Mouse (Mus musculus): ENCODE measurements at regions not wholly inside any gene's neighbourhood (a gene's known extent, or its start where the extent isn't known, plus 50 kb on each side); places are given as distances from the start of the nearest gene placed in this dataset.
"Not testable (repeated sequence)": the region's sequence is repeated elsewhere in the genome, so short reads cannot be mapped to it uniquely, and the experiment has no call there.

- ATAC-seq (replicated peaks; ENCODE audit: low FRiP score) (no peak), DNase-seq (ENCODE audit: low spot score) (no peak)
- no peaks in the 10 kb centered on the region for H3K4me1 ChIP-seq (replicated peaks; ENCODE audit: control insufficient read depth, insufficient read depth, low read length)
- H3K27ac ChIP-seq (ENCODE audit: low read depth, low read length) = no peak overlapping the region
- no peaks in the 10 kb centered on the region for H3K36me3 ChIP-seq (ENCODE audit: control insufficient read depth, insufficient read depth, low read length)
- no peak overlapping the region for H3K9ac ChIP-seq (ENCODE audit: low read length)
- H3K27me3 ChIP-seq (ENCODE audit: control insufficient read depth, insufficient read depth, low read length) = no peaks in the 10 kb centered on the region
- H3K4me3 ChIP-seq (ENCODE audit: low read depth, low read length) = no peak overlapping the region
- no peak overlapping the region for H3K4me2 ChIP-seq (ENCODE audit: low read depth, low read length, severe bottlenecking)
- H3K9me3 ChIP-seq (ENCODE audit: control insufficient read depth, low read length) = no peaks in the 10 kb centered on the region
- 73% methylated on average over 2 of the region's 2 CpGs for WGBS
Measured at GRCm38 (mm10) chr6:107218309-107218708, 311.3 kb upstream of the Lrrn1 start.

- Histone ChIP-seq H3K27ac (ENCODE audit: low read depth, low read length) (no peak overlapping the region), H3K27me3 (ENCODE audit: control insufficient read depth, insufficient read depth, low read length) (no peaks in the 10 kb centered on the region), H3K9me3 (ENCODE audit: control insufficient read depth, low read length) (no peaks in the 10 kb centered on the region), H3K9ac (ENCODE audit: low read length) (no peak overlapping the region), H3K4me1 (replicated peaks; ENCODE audit: control insufficient read depth, insufficient read depth, low read length) (no peaks in the 10 kb centered on the region), H3K4me2 (ENCODE audit: low read depth, low read length, severe bottlenecking) (no peak overlapping the region), H3K36me3 (ENCODE audit: control insufficient read depth, insufficient read depth, low read length) (no peaks in the 10 kb centered on the region), H3K4me3 (ENCODE audit: low read depth, low read length) (no peak overlapping the region)
- ATAC-seq (replicated peaks; ENCODE audit: low FRiP score) = no peak
- DNase-seq (ENCODE audit: low spot score) = no peak
- WGBS = 64% methylated on average over 4 of the region's 4 CpGs
Measured at GRCm38 (mm10) chr6:107218721-107219120, 310.8 kb upstream of the Lrrn1 start.

- DNase-seq (ENCODE audit: low spot score) = no peak
- WGBS = 69% methylated on average over 3 of the region's 3 CpGs
Measured at GRCm38 (mm10) chr6:107222602-107223001, 307.0 kb upstream of the Lrrn1 start.

GRCm38 (mm10) chr6:107229843-107230242, 299.7 kb upstream of the Lrrn1 start:
- ATAC-seq (replicated peaks; ENCODE audit: low FRiP score); H3K4me1 ChIP-seq (replicated peaks; ENCODE audit: control insufficient read depth, insufficient read depth, low read length); H3K27ac ChIP-seq (ENCODE audit: low read depth, low read length); H3K27me3 ChIP-seq (ENCODE audit: control insufficient read depth, insufficient read depth, low read length); H3K9ac ChIP-seq (ENCODE audit: low read length); H3K4me2 ChIP-seq (ENCODE audit: low read depth, low read length, severe bottlenecking); H3K9me3 ChIP-seq (ENCODE audit: control insufficient read depth, low read length); H3K36me3 ChIP-seq (ENCODE audit: control insufficient read depth, insufficient read depth, low read length); H3K4me3 ChIP-seq (ENCODE audit: low read depth, low read length); DNase-seq (ENCODE audit: low spot score): not testable (repeated sequence)
- 93% methylated on average over 6 of the region's 6 CpGs for WGBS

More at GRCm38 (mm10) chr6:107222602-107223001, 307.0 kb upstream of the Lrrn1 start:
- Histone ChIP-seq H3K9me3 (ENCODE audit: control insufficient read depth, low read length) (no peaks in the 10 kb centered on the region), H3K27ac (ENCODE audit: low read depth, low read length) (no peak overlapping the region), H3K36me3 (ENCODE audit: control insufficient read depth, insufficient read depth, low read length) (no peaks in the 10 kb centered on the region), H3K4me1 (replicated peaks; ENCODE audit: control insufficient read depth, insufficient read depth, low read length) (no peaks in the 10 kb centered on the region), H3K4me3 (ENCODE audit: low read depth, low read length) (no peak overlapping the region), H3K4me2 (ENCODE audit: low read depth, low read length, severe bottlenecking) (no peak overlapping the region), H3K27me3 (ENCODE audit: control insufficient read depth, insufficient read depth, low read length) (no peaks in the 10 kb centered on the region), H3K9ac (ENCODE audit: low read length) (no peak overlapping the region)
- ATAC-seq (replicated peaks; ENCODE audit: low FRiP score) = no peak

- H3K27ac ChIP-seq (ENCODE audit: low read depth, low read length) = no peak overlapping the region
- no peak overlapping the region for H3K4me2 ChIP-seq (ENCODE audit: low read depth, low read length, severe bottlenecking)
- no peaks in the 10 kb centered on the region for H3K4me1 ChIP-seq (replicated peaks; ENCODE audit: control insufficient read depth, insufficient read depth, low read length)
- 83% methylated on average over 3 of the region's 3 CpGs for WGBS
- H3K36me3 ChIP-seq (ENCODE audit: control insufficient read depth, insufficient read depth, low read length) = no peaks in the 10 kb centered on the region; the same call in 1 of the 2 replicates
- H3K9me3 ChIP-seq (ENCODE audit: control insufficient read depth, low read length) = no peaks in the 10 kb centered on the region
- ATAC-seq (replicated peaks; ENCODE audit: low FRiP score) (no peak), DNase-seq (ENCODE audit: low spot score) (no peak)
- no peaks in the 10 kb centered on the region for H3K27me3 ChIP-seq (ENCODE audit: control insufficient read depth, insufficient read depth, low read length)
- H3K4me3 ChIP-seq (ENCODE audit: low read depth, low read length) = no peak overlapping the region
- H3K9ac ChIP-seq (ENCODE audit: low read length) = no peak overlapping the region
Measured at GRCm38 (mm10) chr6:107237692-107238091, 291.9 kb upstream of the Lrrn1 start.

- DNase-seq (ENCODE audit: low spot score) (no peak), ATAC-seq (replicated peaks; ENCODE audit: low FRiP score) (no peak)
- Histone ChIP-seq H3K9ac (ENCODE audit: low read length) (no peak overlapping the region), H3K4me1 (replicated peaks; ENCODE audit: control insufficient read depth, insufficient read depth, low read length) (no peaks in the 10 kb centered on the region), H3K36me3 (ENCODE audit: control insufficient read depth, insufficient read depth, low read length) (no peaks in the 10 kb centered on the region), H3K27ac (ENCODE audit: low read depth, low read length) (no peak overlapping the region), H3K9me3 (ENCODE audit: control insufficient read depth, low read length) (no peaks in the 10 kb centered on the region), H3K4me3 (ENCODE audit: low read depth, low read length) (no peak overlapping the region), H3K27me3 (ENCODE audit: control insufficient read depth, insufficient read depth, low read length) (no peaks in the 10 kb centered on the region), H3K4me2 (ENCODE audit: low read depth, low read length, severe bottlenecking) (no peak overlapping the region)
- 91% methylated on average over 3 of the region's 3 CpGs for WGBS
Measured at GRCm38 (mm10) chr6:107243981-107244380, 285.6 kb upstream of the Lrrn1 start.

GRCm38 (mm10) chr6:107280348-107280747, 249.2 kb upstream of the Lrrn1 start:
- Histone ChIP-seq H3K4me1 (replicated peaks; ENCODE audit: control insufficient read depth, insufficient read depth, low read length) (no peaks in the 10 kb centered on the region), H3K4me3 (ENCODE audit: low read depth, low read length) (no peak overlapping the region), H3K4me2 (ENCODE audit: low read depth, low read length, severe bottlenecking) (no peak overlapping the region), H3K9me3 (ENCODE audit: control insufficient read depth, low read length) (no peaks in the 10 kb centered on the region), H3K36me3 (ENCODE audit: control insufficient read depth, insufficient read depth, low read length) (no peaks in the 10 kb centered on the region), H3K27ac (ENCODE audit: low read depth, low read length) (no peak overlapping the region), H3K27me3 (ENCODE audit: control insufficient read depth, insufficient read depth, low read length) (no peaks in the 10 kb centered on the region), H3K9ac (ENCODE audit: low read length) (no peak overlapping the region)
- DNase-seq (ENCODE audit: low spot score) (no peak), ATAC-seq (replicated peaks; ENCODE audit: low FRiP score) (no peak)
- 93% methylated on average over 15 of the region's 15 CpGs for WGBS

- no peak overlapping the region for H3K4me2 ChIP-seq (ENCODE audit: low read depth, low read length, severe bottlenecking)
- no peak overlapping the region for H3K4me3 ChIP-seq (ENCODE audit: low read depth, low read length)
- no peaks in the 10 kb centered on the region for H3K36me3 ChIP-seq (ENCODE audit: control insufficient read depth, insufficient read depth, low read length)
- 89% methylated on average over 3 of the region's 3 CpGs for WGBS
- H3K4me1 ChIP-seq (replicated peaks; ENCODE audit: control insufficient read depth, insufficient read depth, low read length) = no peaks in the 10 kb centered on the region
- no peak for ATAC-seq (replicated peaks; ENCODE audit: low FRiP score)
- H3K9ac ChIP-seq (ENCODE audit: low read length) = no peak overlapping the region
- DNase-seq (ENCODE audit: low spot score) = no peak
- H3K27me3 ChIP-seq (ENCODE audit: control insufficient read depth, insufficient read depth, low read length) = no peaks in the 10 kb centered on the region
- H3K27ac ChIP-seq (ENCODE audit: low read depth, low read length) = no peak overlapping the region
- H3K9me3 ChIP-seq (ENCODE audit: control insufficient read depth, low read length) = no peaks in the 10 kb centered on the region
Measured at GRCm38 (mm10) chr6:107290850-107291249, 238.7 kb upstream of the Lrrn1 start.

- 77% methylated on average over 1 of the region's 1 CpGs for WGBS
- Histone ChIP-seq H3K9me3 (ENCODE audit: control insufficient read depth, low read length) (no peaks in the 10 kb centered on the region), H3K36me3 (ENCODE audit: control insufficient read depth, insufficient read depth, low read length) (no peaks in the 10 kb centered on the region), H3K27me3 (ENCODE audit: control insufficient read depth, insufficient read depth, low read length) (no peaks in the 10 kb centered on the region), H3K4me3 (ENCODE audit: low read depth, low read length) (no peak overlapping the region), H3K27ac (ENCODE audit: low read depth, low read length) (no peak overlapping the region), H3K4me2 (ENCODE audit: low read depth, low read length, severe bottlenecking) (no peak overlapping the region), H3K4me1 (replicated peaks; ENCODE audit: control insufficient read depth, insufficient read depth, low read length) (no peaks in the 10 kb centered on the region), H3K9ac (ENCODE audit: low read length) (no peak overlapping the region)
- DNase-seq (ENCODE audit: low spot score) (no peak), ATAC-seq (replicated peaks; ENCODE audit: low FRiP score) (peak; percentile 88)
Measured at GRCm38 (mm10) chr6:107303676-107304369, 225.7 kb upstream of the Lrrn1 start.
